Mouse (Mus musculus) MEL (cell line): ENCODE data around the gene Rhbdl3. TPM values are rescaled to one million over a fixed set of nuclear protein-coding genes. Genes with fewer than 3 reads are reported as not detected.

ENCODE experiments used
- DNase-seq: peaks from one replicate; pipeline ENCODE4 v3.0.0; 2011; ENCODE audit warnings: low read depth, low spot score
- H3K27ac ChIP-seq: 2 replicates; pipeline ENCODE4 v1.5.1; 2012; ENCODE audit warnings: low read depth, mild to moderate bottlenecking, control low read depth, low read length, moderate library complexity; ENCODE audit not compliant: control insufficient read depth
- H3K27me3 ChIP-seq, 2 experiments: fragments of 150-350 bp in 1 of 2; sonication (generic) in 1 of 2; 2 replicates each; pipeline ENCODE4 v1.6.1; 2012; ENCODE audit warnings: low read length in 2 of 2, mild to moderate bottlenecking in 2 of 2, improper control_type of control experiment in 1 of 2, moderate library complexity in 1 of 2; ENCODE audit not compliant: insufficient read depth in 2 of 2, control insufficient read depth in 1 of 2
- H3K36me3 ChIP-seq, 2 experiments: 2 replicates each; pipeline ENCODE4 v1.6.1; 2012 to 2014; ENCODE audit warnings: low read length in 2 of 2, improper control_type of control experiment in 1 of 2, inconsistent platforms in 1 of 2, mild to moderate bottlenecking in 1 of 2; ENCODE audit not compliant: insufficient read depth in 2 of 2, control insufficient read depth in 1 of 2
- H3K4me1 ChIP-seq, 2 experiments: fragments of 150-350 bp in 1 of 2; sonication (generic) in 1 of 2; 2 replicates each; pipeline ENCODE4 v1.6.1; 2012; ENCODE audit warnings: low read length in 2 of 2, improper control_type of control experiment in 1 of 2, mild to moderate bottlenecking in 1 of 2; ENCODE audit not compliant: insufficient read depth in 2 of 2, control insufficient read depth in 1 of 2
- H3K4me3 ChIP-seq, 2 experiments: fragments of 150-350 bp in 1 of 2; sonication (generic) in 1 of 2; 2 replicates each; pipeline ENCODE4 v1.5.1; 2012; ENCODE audit warnings: low read depth in 2 of 2, low read length in 2 of 2, mild to moderate bottlenecking in 2 of 2, moderate library complexity in 2 of 2, control low read depth in 1 of 2, improper control_type of control experiment in 1 of 2; ENCODE audit not compliant: control insufficient read depth in 1 of 2, insufficient read depth in 1 of 2
- H3K79me2 ChIP-seq: 2 replicates; pipeline ENCODE4 v1.6.1; 2012; ENCODE audit warnings: mild to moderate bottlenecking, low read length, moderate library complexity; ENCODE audit not compliant: control insufficient read depth, poor library complexity, insufficient read depth
- H3K9ac ChIP-seq: 2 replicates; pipeline ENCODE4 v1.6.1; 2012; ENCODE audit warnings: low read depth, mild to moderate bottlenecking, control low read depth, low read length, moderate library complexity; ENCODE audit not compliant: control insufficient read depth, poor library complexity, severe bottlenecking
- H3K9me3 ChIP-seq: fragments of 150-350 bp; sonication (generic); replicated peaks from 2 replicates; pipeline ENCODE4 v1.6.1; 2012; ENCODE audit warnings: mild to moderate bottlenecking, low read length, improper control_type of control experiment, moderate library complexity; ENCODE audit not compliant: insufficient read depth
- CHD1 ChIP-seq: IDR thresholded peaks from 2 replicates; pipeline ENCODE4 v1.6.1; 2012; ENCODE audit warnings: low read depth, mild to moderate bottlenecking, inconsistent platforms, low read length, improper control_type of control experiment
- CHD2 ChIP-seq: IDR thresholded peaks from 2 replicates; pipeline ENCODE4 v1.6.1; 2011; ENCODE audit warnings: low read length, improper control_type of control experiment
- CTCF ChIP-seq, 3 experiments: IDR thresholded peaks in 2 of 3; conservative IDR thresholded peaks in 1 of 3; 2 replicates each; pipeline ENCODE4 v1.5.1; 2011 to 2012; ENCODE audit warnings: low read length in 3 of 3, low read depth in 2 of 3, mild to moderate bottlenecking in 2 of 3, improper control_type of control experiment in 1 of 3, inconsistent platforms in 1 of 3, mixed read lengths in 1 of 3, moderate library complexity in 1 of 3; ENCODE audit not compliant: control insufficient read depth in 1 of 3, insufficient read depth in 1 of 3, poor library complexity in 1 of 3, severe bottlenecking in 1 of 3
- HCFC1 ChIP-seq: IDR thresholded peaks from 2 replicates; pipeline ENCODE4 v1.6.1; 2012; ENCODE audit warnings: low read depth, mild to moderate bottlenecking, inconsistent platforms, low read length, improper control_type of control experiment, moderate library complexity
- KAT2A ChIP-seq: conservative IDR thresholded peaks from 2 replicates; pipeline ENCODE4 v1.6.1; 2012; ENCODE audit warnings: low read depth, low read length, improper control_type of control experiment, inconsistent platforms
- MAZ ChIP-seq: IDR thresholded peaks from 2 replicates; pipeline ENCODE4 v1.6.1; 2012; ENCODE audit warnings: low read depth, mild to moderate bottlenecking, inconsistent platforms, low read length, improper control_type of control experiment
- MEF2A ChIP-seq: IDR thresholded peaks from 2 replicates; pipeline ENCODE4 v1.6.1; 2014; ENCODE audit warnings: low read depth, mild to moderate bottlenecking, inconsistent platforms, low read length, improper control_type of control experiment; ENCODE audit not compliant: poor library complexity, insufficient replicate concordance, severe bottlenecking; ENCODE audit errors: extremely low read depth
- MYB ChIP-seq: IDR thresholded peaks from 2 replicates; pipeline ENCODE4 v1.6.1; 2011; ENCODE audit warnings: mild to moderate bottlenecking, low read depth, low read length, improper control_type of control experiment
- NRF1 ChIP-seq: IDR thresholded peaks from 2 replicates; pipeline ENCODE4 v1.6.1; 2014; ENCODE audit warnings: low read depth, mild to moderate bottlenecking, inconsistent platforms, low read length, improper control_type of control experiment, moderate library complexity; ENCODE audit not compliant: poor library complexity, insufficient read depth, severe bottlenecking
- POLR2A ChIP-seq, 2 experiments: IDR thresholded peaks; 2 replicates each; pipeline ENCODE4 v1.6.1; 2011 to 2012; ENCODE audit warnings: low read length in 2 of 2, mild to moderate bottlenecking in 2 of 2, control low read depth in 1 of 2, improper control_type of control experiment in 1 of 2, low read depth in 1 of 2, moderate library complexity in 1 of 2; ENCODE audit not compliant: control insufficient read depth in 1 of 2, insufficient read depth in 1 of 2, poor library complexity in 1 of 2
- POLR2AphosphoS2 ChIP-seq: IDR thresholded peaks from 2 replicates; pipeline ENCODE4 v1.6.1; 2011; ENCODE audit warnings: low read length, improper control_type of control experiment
- RAD21 ChIP-seq: IDR thresholded peaks from 2 replicates; pipeline ENCODE4 v1.6.1; 2011; ENCODE audit warnings: mild to moderate bottlenecking, low read depth, low read length, improper control_type of control experiment
- TAL1 ChIP-seq: IDR thresholded peaks from 2 replicates; pipeline ENCODE4 v1.6.1; 2012; ENCODE audit warnings: mild to moderate bottlenecking, inconsistent platforms, low read length, moderate library complexity, mixed read lengths
- UBTF ChIP-seq: IDR thresholded peaks from 2 replicates; pipeline ENCODE4 v1.6.1; 2012; ENCODE audit warnings: low read depth, mild to moderate bottlenecking, inconsistent platforms, low read length, improper control_type of control experiment, moderate library complexity, borderline replicate concordance; ENCODE audit not compliant: insufficient read depth
- USF1 ChIP-seq: IDR thresholded peaks from 2 replicates; pipeline ENCODE4 v1.6.1; 2014; ENCODE audit warnings: low read depth, mild to moderate bottlenecking, inconsistent platforms, low read length, improper control_type of control experiment, moderate library complexity
- ZC3H11A ChIP-seq: IDR thresholded peaks from 2 replicates; pipeline ENCODE4 v1.6.1; 2012; ENCODE audit warnings: low read depth, mild to moderate bottlenecking, inconsistent platforms, low read length, improper control_type of control experiment
- ZNF384 ChIP-seq: IDR thresholded peaks from 2 replicates; pipeline ENCODE4 v1.6.1; 2012; ENCODE audit warnings: low read depth, mild to moderate bottlenecking, inconsistent platforms, low read length, improper control_type of control experiment
- polyA plus RNA-seq, 2 experiments: library from polyadenylated mRNA; stranded (reverse) in 1 of 2; unstranded in 1 of 2; fragments of >175 nt in 1 of 2; fragments of >200 nt in 1 of 2; gene quantifications; 2 replicates each; pipeline versions ENCODE4 v1.2.1 to v1.2.4; 2012; ENCODE audit warnings: low replicate concordance in 2 of 2, low read depth in 1 of 2; ENCODE audit not compliant: insufficient read length in 2 of 2, insufficient read depth in 1 of 2, missing spikeins in 1 of 2
- total RNA-seq: library from RNA; depleted of rRNA; stranded (reverse); fragments of 300-350 nt; gene quantifications from 2 replicates; pipeline ENCODE4 v1.2.3, GENCODE M21; 2012

Rhbdl3 gene
- total and polyA plus RNA-seq, 3 experiments, result 0.04 to 0.11 TPM; not detected in 1

DNA sequence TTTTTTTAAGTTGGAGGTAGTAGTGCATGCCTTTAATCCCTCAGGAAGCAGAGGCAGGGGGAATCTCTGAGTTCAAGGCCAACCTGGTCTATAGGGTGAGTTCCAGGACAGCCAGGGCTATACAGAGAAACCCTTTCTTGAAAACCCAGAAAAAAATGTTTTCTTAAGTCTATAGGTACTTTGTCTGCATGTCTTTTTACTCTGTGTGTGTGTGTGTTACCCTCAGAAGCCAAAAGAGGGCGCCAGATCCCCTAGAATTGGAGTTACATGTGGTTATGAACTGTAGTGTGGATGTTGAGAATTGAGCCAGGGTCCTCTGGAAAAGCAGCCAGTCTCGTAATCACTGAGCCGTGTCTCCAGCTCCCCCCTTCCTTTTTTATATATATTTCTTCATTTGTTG, 25.7 kb upstream of the Rhbdl3 start:
- H3K27ac ChIP-seq, result no peak overlapping the region

DNA sequence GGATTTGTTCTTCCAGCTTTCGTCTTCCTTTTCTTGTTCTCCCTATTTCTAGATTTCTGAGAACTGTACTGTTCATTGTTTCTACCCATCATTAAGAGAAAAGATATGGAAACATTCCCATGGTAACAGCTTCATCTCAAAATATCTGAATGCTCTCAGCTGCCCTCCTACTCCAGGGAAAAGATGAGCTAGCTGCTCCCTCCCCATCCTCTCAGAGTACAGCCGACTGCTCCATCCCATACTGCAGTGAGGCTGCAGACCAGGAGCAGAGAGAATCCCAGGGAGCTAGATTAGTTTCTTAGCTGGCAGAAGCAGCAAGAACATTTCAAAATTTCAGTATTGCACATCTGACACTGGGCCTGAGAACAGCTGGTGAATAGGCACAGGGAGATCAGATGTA, 22.7 kb upstream of the Rhbdl3 start:
- Histone ChIP-seq H3K4me1 (no peaks in the 10 kb centered on the region), H3K4me3 (no peak overlapping the region), H3K79me2 (no peaks in the 10 kb centered on the region), H3K9ac (no peak overlapping the region), H3K27ac (no peak overlapping the region), H3K27me3 (no peaks in the 10 kb centered on the region), H3K36me3 (no peaks in the 10 kb centered on the region), H3K9me3 (no peaks in the 10 kb centered on the region)
- no peak for DNase-seq
- TF ChIP-seq CTCF (IDR thresholded peaks at IDR 0.05 in 2 of 3, conservative IDR thresholded peaks at IDR 0.05 in 1 of 3; ENCODE audit: control insufficient read depth in 1 of 3, insufficient read depth in 1 of 3, low read depth in 2 of 3, low read length in 3 of 3, poor library complexity in 1 of 3, severe bottlenecking in 1 of 3), result no peak
- no peak for TF ChIP-seq HCFC1
- TF ChIP-seq MYB, result no peak
- TF ChIP-seq MEF2A, result no peak
- TF ChIP-seq ZC3H11A, result no peak
- TF ChIP-seq TAL1, result no peak
- TF ChIP-seq POLR2A (IDR thresholded peaks at IDR 0.05; ENCODE audit: control insufficient read depth in 1 of 2, insufficient read depth in 1 of 2, low read depth in 1 of 2, low read length in 2 of 2, poor library complexity in 1 of 2), result no peak
- no peak for TF ChIP-seq NRF1
- no peak for TF ChIP-seq KAT2A
- no peak for TF ChIP-seq POLR2AphosphoS2
- TF ChIP-seq CHD2, result no peak
- TF ChIP-seq MAZ, result no peak
- TF ChIP-seq USF1, result no peak
- TF ChIP-seq UBTF, result no peak
- TF ChIP-seq CHD1, result no peak

More for the DNA sequence above, 25.7 kb upstream of the Rhbdl3 start:
- Histone ChIP-seq H3K79me2 (no peaks in the 10 kb centered on the region), H3K9me3 (no peaks in the 10 kb centered on the region), H3K27me3 (no peaks in the 10 kb centered on the region), H3K36me3 (no peaks in the 10 kb centered on the region), H3K4me3 (no peak overlapping the region)
- peak; percentile 54 for DNase-seq
- TF ChIP-seq CTCF (IDR thresholded peaks at IDR 0.05 in 2 of 3, conservative IDR thresholded peaks at IDR 0.05 in 1 of 3; ENCODE audit: control insufficient read depth in 1 of 3, insufficient read depth in 1 of 3, low read depth in 2 of 3, low read length in 3 of 3, poor library complexity in 1 of 3, severe bottlenecking in 1 of 3) (peak; percentile 24 to 52 (median 33); a peak in 5 of 6 replicates), RAD21 (peak; percentile 36), ZNF384 (no peak)
- TF ChIP-seq, all 39 proteins: peak for 2
- no peaks in the 10 kb centered on the region for H3K4me1 ChIP-seq
- H3K9ac ChIP-seq, result no peak overlapping the region
